Comparison of ENCODE assay signal across 23 mouse cellular contexts in genomic region chr2:60405431-60405830, GRCm38 (mm10).
"Had no signal": no experiment of that assay in that cellular context is flagged by ENCODE, and none has a peak within 500 bp of the region (broad histone marks: within the 10 kb centered on the region; RNA-seq: fewer than 3 reads in every experiment).

No protein-coding gene starts in this region.

- H3K27ac ChIP-seq: kidney, postnatal 0 days; layer of hippocampus, adult 2 months; limb, embryonic 12.5 days; limb, embryonic 15.5 days; liver, embryonic 14.5 days; lung, embryonic 15.5 days; midbrain, embryonic 13.5 days; neural tube, embryonic 13.5 days; stomach, embryonic 15.5 days had no signal

- H3K36me3 ChIP-seq: limb, embryonic 12.5 days; limb, embryonic 15.5 days; lung, embryonic 15.5 days; midbrain, embryonic 13.5 days; neural tube, embryonic 13.5 days; stomach, embryonic 15.5 days had no signal

- DNase-seq: kidney, adult 18-20 months; kidney, adult 9 months; kidney, postnatal 25 days; layer of hippocampus, postnatal 36 days; left cerebral cortex, postnatal 4 days; liver, postnatal 0 days; lung, postnatal 10 days; retina, postnatal 1 day; right cerebral cortex, postnatal 25 days; spleen, adult 18-20 months; thymus, postnatal 4 days had no signal

- ATAC-seq: intestine, embryonic 16.5 days; liver, postnatal 0 days; midbrain, embryonic 13.5 days; midbrain, embryonic 16.5 days had no signal

- H3K4me1 ChIP-seq: limb, embryonic 12.5 days; limb, embryonic 15.5 days; lung, embryonic 15.5 days; midbrain, embryonic 13.5 days; neural tube, embryonic 13.5 days; stomach, embryonic 15.5 days had no signal

- H3K4me3 ChIP-seq: layer of hippocampus, adult 2 months; limb, embryonic 12.5 days; limb, embryonic 15.5 days; lung, embryonic 15.5 days; midbrain, embryonic 13.5 days; myocyte; neural tube, embryonic 13.5 days; stomach, embryonic 15.5 days had no signal

- H3K27me3 ChIP-seq: limb, embryonic 15.5 days; lung, embryonic 15.5 days; midbrain, embryonic 13.5 days; neural tube, embryonic 13.5 days; stomach, embryonic 15.5 days had no signal
